Mouse (Mus musculus) kidney, postnatal 0 days (tissue): Measurements from ENCODE around the gene Med31. TPM values are rescaled to one million over a fixed set of nuclear protein-coding genes. Genes with fewer than 3 reads are reported as not detected.
A peak's percentile ranks its signal among the peaks of the same experiment; 100 is the strongest.

Experiments used
- ATAC-seq: fragments of 200-750 bp; cut with Nextera tagmentation; replicated peaks from 2 replicates; pipeline ENCODE4 v1.8.0; 2017; ENCODE audit warnings: low read depth, moderate number of reproducible peaks, moderate TSS enrichment, moderate library complexity; ENCODE audit not compliant: low FRiP score
- DNase-seq: peaks from one replicate; pipeline ENCODE4 v3.0.0-alpha.2; 2016; ENCODE audit warnings: low spot score
- H3K27ac ChIP-seq: fragments of 300-500 bp; sonication (generic); 2 replicates; pipeline ENCODE4 v1.5.1; 2014; ENCODE audit warnings: mild to moderate bottlenecking
- H3K27me3 ChIP-seq: fragments of 300-500 bp; sonication (generic); 2 replicates; pipeline ENCODE4 v1.6.1; 2014; ENCODE audit warnings: low read length, mixed read lengths; ENCODE audit not compliant: insufficient read depth
- H3K36me3 ChIP-seq: fragments of 300-500 bp; sonication (generic); 2 replicates; pipeline ENCODE4 v1.6.1; 2014; ENCODE audit warnings: low read length, mixed read lengths; ENCODE audit not compliant: insufficient read depth
- H3K4me1 ChIP-seq: fragments of 300-500 bp; sonication (generic); replicated peaks from 2 replicates; pipeline ENCODE4 v1.6.1; 2014; ENCODE audit warnings: antibody characterized with exemption, low read length, mixed read lengths; ENCODE audit not compliant: insufficient read depth
- H3K4me2 ChIP-seq: fragments of 300-500 bp; sonication (generic); 2 replicates; pipeline ENCODE4 v1.6.1; 2014; ENCODE audit warnings: mild to moderate bottlenecking, low read length, moderate library complexity, mixed read lengths
- H3K4me3 ChIP-seq: fragments of 300-500 bp; sonication (generic); replicated peaks from 2 replicates; pipeline ENCODE4 v1.5.1; 2014; ENCODE audit warnings: low read depth, low read length
- H3K9ac ChIP-seq: fragments of 300-500 bp; sonication (generic); 2 replicates; pipeline ENCODE4 v1.6.1; 2014; ENCODE audit warnings: low read depth, low read length
- H3K9me3 ChIP-seq: fragments of 300-500 bp; sonication (generic); replicated peaks from 2 replicates; pipeline ENCODE4 v1.6.1; 2016; ENCODE audit warnings: low read length, inconsistent platforms, mixed read lengths
- CTCF ChIP-seq: IDR thresholded peaks from 2 replicates; pipeline ENCODE4 v1.5.1; 2016; ENCODE audit warnings: antibody characterized with exemption, low read depth, mild to moderate bottlenecking, moderate library complexity
- WGBS: fragments of 180-500 bp; shearing (Covaris S2); extraction: QIAGEN DNeasy Blood & Tissue Kit; methylation state at CpG from one replicate; pipeline ENCODE4 v1.1.7; 2014; 5-methylcytosine and 5-hydroxymethylcytosine counted together
- polyA plus RNA-seq: library from polyadenylated mRNA; unstranded; fragments of >200 nt; fragmentation: Nextera tagmentation; extraction: Ambion mirVana; gene quantifications from 2 replicates; pipeline ENCODE4 v1.2.1, GENCODE M21; 2015

Gene Med31
- polyA plus RNA-seq, 1 experiment from 2014 or later, result 47.5 TPM

DNA sequence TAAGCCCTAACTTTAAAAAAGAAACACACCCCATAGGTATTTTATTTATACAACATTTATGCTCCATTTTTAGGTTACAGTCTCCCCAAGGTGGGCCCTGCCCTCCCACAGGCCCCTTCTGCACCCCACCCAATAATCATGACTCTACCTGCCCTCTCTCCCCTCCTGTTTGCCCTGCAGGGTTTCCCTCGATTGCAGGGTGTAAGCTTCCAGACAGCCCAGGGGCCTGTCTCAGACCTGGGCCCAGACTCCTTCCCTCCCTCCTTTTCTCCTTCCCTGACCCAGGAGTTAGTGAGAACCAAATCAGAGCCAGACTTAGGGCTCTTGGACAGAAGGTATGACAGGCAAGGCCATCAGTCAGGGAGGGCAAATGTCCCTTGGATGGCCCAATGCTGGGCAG is 17.6 kb upstream of the Med31 start:
- DNase-seq (no peak), ATAC-seq (no peak)
- no peak overlapping the region for H3K9ac ChIP-seq
- no peaks in the 10 kb centered on the region for H3K9me3 ChIP-seq
- 53% methylated on average over 1 of the region's 1 CpGs for WGBS
- no peak overlapping the region for H3K27ac ChIP-seq
- TF ChIP-seq CTCF, result no peak
- H3K4me3 ChIP-seq, result no peak overlapping the region
- H3K4me1 ChIP-seq, result no peaks in the 10 kb centered on the region
- no peaks in the 10 kb centered on the region for H3K27me3 ChIP-seq
- H3K4me2 ChIP-seq, result no peak overlapping the region
- no peaks in the 10 kb centered on the region for H3K36me3 ChIP-seq

DNA sequence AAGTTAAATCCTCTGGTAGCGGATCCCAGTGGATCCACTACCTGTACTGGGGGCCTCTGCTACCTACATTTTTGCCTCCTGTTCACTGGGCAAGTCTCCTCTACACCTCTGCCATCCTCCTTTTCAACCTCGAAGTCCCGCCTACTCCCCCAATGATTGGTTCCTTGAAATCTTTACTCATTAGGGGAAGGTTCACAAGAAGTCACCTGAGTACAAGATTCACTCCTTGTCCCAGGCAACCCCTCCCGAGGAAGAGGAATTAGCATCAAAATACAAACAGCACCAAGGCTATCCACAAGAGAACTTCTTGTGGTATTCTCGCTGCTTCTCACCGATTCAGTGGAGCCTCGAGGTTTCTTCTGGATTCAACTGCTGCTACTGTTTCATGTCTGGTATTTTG is 16.7 kb upstream of the Med31 start:
- Histone ChIP-seq H3K27me3 (no peaks in the 10 kb centered on the region), H3K4me3 (no peak overlapping the region), H3K36me3 (no peaks in the 10 kb centered on the region), H3K9me3 (no peaks in the 10 kb centered on the region), H3K27ac (no peak overlapping the region), H3K4me2 (no peak overlapping the region), H3K4me1 (no peaks in the 10 kb centered on the region), H3K9ac (no peak overlapping the region)
- ATAC-seq (no peak), DNase-seq (no peak)
- TF ChIP-seq CTCF, result no peak
- 86% methylated on average over 7 of the region's 7 CpGs for WGBS

DNA sequence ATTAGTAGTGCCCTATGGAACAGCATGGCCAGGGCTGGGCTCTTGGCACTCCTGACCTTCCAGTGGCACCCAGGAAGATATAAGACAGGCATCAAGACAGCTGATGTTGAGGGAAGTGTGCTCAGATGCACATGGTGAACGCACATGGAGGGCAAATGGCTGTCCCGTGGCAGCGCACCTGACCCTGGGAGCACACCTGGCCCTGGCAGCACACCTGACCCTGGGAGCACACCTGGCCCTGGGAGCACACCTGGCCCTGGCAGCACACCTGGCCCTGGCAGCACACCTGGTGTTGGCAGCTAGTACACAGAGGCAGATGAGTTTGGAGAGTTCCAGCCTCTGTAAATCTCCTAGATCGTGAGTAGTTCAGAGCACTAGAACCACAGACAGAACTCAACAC is 13.1 kb upstream of the Med31 start:
- DNase-seq (no peak), ATAC-seq (no peak)

DNA sequence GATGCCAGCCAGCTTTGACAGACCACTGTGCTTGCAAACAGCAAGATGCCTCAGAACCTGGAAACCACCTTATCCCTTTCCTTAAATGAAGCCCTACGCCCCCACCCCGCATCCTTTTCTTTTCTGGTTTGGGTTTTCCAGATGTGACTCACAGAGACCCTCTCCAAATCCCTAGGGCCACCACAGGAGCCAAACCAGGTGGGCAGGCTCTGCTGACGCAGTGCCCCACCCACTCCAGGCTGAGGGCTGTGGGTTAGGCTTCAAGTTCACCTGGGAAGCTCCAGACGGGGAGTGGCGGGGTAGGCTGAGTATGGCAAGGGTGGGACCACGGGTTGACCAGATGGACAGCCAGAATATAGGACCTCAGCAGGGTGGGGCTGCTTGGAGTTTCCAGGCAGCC is 11.5 kb upstream of the Med31 start:
- 76% methylated on average over 6 of the region's 6 CpGs for WGBS
- no peak for TF ChIP-seq CTCF
- H3K27ac ChIP-seq, result no peak overlapping the region
- no peak for DNase-seq
- ATAC-seq, result no peak
- no peak overlapping the region for H3K9ac ChIP-seq
- no peak overlapping the region for H3K4me3 ChIP-seq
- no peaks in the 10 kb centered on the region for H3K36me3 ChIP-seq
- H3K9me3 ChIP-seq, result no peaks in the 10 kb centered on the region
- no peaks in the 10 kb centered on the region for H3K4me1 ChIP-seq
- H3K27me3 ChIP-seq, result no peaks in the 10 kb centered on the region
- no peak overlapping the region for H3K4me2 ChIP-seq

More for the DNA sequence above, 13.1 kb upstream of the Med31 start:
- Histone ChIP-seq H3K27ac (no peak overlapping the region), H3K27me3 (no peaks in the 10 kb centered on the region), H3K4me3 (no peak overlapping the region), H3K36me3 (no peaks in the 10 kb centered on the region), H3K9ac (no peak overlapping the region), H3K9me3 (no peaks in the 10 kb centered on the region), H3K4me1 (no peaks in the 10 kb centered on the region), H3K4me2 (no peak overlapping the region)
- TF ChIP-seq CTCF, result no peak
- 87% methylated on average over 4 of the region's 4 CpGs for WGBS

DNA sequence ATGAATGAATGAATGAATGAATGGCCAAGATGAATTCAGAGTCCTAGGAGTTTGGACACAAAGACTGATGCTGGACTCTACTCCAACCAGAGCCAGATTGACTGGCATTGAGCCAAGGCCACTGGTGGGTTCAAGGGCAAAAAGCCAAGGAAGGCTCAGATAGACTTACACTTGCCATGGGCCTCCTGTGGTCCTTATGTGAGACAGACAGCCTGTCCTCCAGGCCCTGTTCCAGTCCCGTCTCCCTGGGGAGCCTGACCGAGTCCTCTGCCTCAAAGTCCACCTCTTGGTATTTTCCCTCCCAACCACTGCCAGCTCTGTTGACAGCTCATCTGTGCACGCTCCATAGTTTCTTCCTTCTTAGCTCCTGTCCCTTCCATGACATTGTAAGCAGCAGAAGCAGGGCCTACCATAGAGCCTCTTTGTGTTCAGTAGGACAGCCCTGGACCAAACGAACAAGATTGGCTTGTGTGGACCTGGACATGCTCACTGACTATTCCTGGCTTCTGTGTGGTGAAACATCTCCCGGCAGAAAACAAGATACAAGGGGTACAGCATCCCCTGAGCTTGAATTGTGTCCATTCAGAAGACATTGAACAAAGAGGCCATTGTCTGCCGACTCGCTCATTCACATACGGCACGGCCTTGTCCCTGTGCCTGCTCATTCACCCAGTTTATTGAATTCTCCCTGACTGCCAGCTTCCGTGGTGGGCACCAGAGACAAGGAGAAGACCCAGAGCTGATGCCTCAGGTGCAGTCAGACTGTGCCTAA is 10.8 kb upstream of the Med31 start:
- no peak for DNase-seq
- no peak overlapping the region for H3K9ac ChIP-seq
- H3K27ac ChIP-seq, result no peak overlapping the region
- H3K27me3 ChIP-seq, result no peaks in the 10 kb centered on the region
- no peaks in the 10 kb centered on the region for H3K9me3 ChIP-seq
- H3K4me1 ChIP-seq, result no peaks in the 10 kb centered on the region
- no peak overlapping the region for H3K4me3 ChIP-seq
- WGBS, result 78% methylated on average over 10 of the region's 10 CpGs
- no peak for ATAC-seq
- no peaks in the 10 kb centered on the region for H3K36me3 ChIP-seq
- no peak for TF ChIP-seq CTCF
- no peak overlapping the region for H3K4me2 ChIP-seq

DNA sequence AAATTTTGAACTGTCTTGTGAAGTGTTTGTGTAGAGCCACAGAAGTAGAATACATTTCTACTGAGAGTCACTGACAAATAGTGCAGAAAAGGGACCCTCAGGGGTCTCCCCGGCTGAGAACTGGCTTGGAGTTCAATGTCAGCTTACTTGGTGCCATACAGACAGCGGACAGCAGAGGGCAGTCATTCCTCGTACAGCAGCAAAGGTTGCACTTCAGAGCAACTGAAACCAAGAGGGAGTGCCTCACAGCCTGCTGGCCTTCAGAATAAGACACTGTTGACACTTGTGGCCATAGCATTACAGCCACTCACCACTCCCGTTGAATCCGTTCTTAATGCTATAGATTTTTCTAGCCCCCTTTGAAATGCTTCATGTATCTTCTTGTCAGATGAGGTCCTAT is 9.5 kb upstream of the Med31 start:
- no peak overlapping the region for H3K4me3 ChIP-seq
- no peak overlapping the region for H3K4me2 ChIP-seq
- no peak overlapping the region for H3K9ac ChIP-seq
- H3K27me3 ChIP-seq, result no peaks in the 10 kb centered on the region
- H3K4me1 ChIP-seq, result no peaks in the 10 kb centered on the region
- H3K36me3 ChIP-seq, result no peaks in the 10 kb centered on the region
- peak; percentile 94 for TF ChIP-seq CTCF
- 8% methylated on average over 5 of the region's 5 CpGs for WGBS
- H3K9me3 ChIP-seq, result no peaks in the 10 kb centered on the region
- no peak for ATAC-seq
- DNase-seq, result peak; percentile 87
- no peak overlapping the region for H3K27ac ChIP-seq

DNA sequence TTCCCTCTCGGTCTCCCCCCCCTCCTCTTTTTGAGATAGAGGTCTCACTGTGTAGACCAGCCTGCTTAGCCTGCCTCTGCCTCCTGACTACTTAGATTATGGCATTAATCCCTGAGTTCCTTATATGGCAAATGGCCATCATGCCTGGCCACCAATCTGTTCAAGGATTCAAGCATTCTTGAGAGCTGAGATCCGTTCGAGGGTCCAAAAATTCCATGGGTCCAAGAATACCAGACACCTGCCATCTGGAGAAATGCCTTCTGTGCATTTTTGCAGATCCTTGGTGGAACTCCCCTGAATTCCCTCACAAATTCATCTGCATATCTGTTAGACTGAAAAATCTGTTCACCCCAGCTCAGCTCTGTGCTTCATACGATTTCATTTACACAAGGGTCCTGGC is 8.0 kb upstream of the Med31 start:
- no peaks in the 10 kb centered on the region for H3K4me1 ChIP-seq
- H3K36me3 ChIP-seq, result no peaks in the 10 kb centered on the region
- H3K9me3 ChIP-seq, result no peaks in the 10 kb centered on the region
- DNase-seq (no peak), ATAC-seq (no peak)
- WGBS, result 86% methylated on average over 4 of the region's 4 CpGs
- H3K27ac ChIP-seq, result no peak overlapping the region
- no peak overlapping the region for H3K9ac ChIP-seq
- no peak overlapping the region for H3K4me3 ChIP-seq
- no peak for TF ChIP-seq CTCF
- no peak overlapping the region for H3K4me2 ChIP-seq
- no peaks in the 10 kb centered on the region for H3K27me3 ChIP-seq
